ENCODE assay signal across 25 mouse cellular contexts in genomic region chr15:99729056-99729783, GRCm38 (mm10). TPM values are rescaled to one million over a fixed set of nuclear protein-coding genes. Genes with fewer than 3 reads are reported as not detected.
DNase-seq lines count a peak whose midpoint lies in the region; ATAC-seq and TF ChIP-seq lines count a peak whose summit lies in the region.
"Had no signal": no experiment of that assay in that cellular context is flagged by ENCODE, and none has a peak within 500 bp of the region (broad histone marks: within the 10 kb centered on the region; RNA-seq: fewer than 3 reads in every experiment).

No protein-coding gene starts in this region.

- peak; percentile 25; the same call in 1 of the 2 replicates for TF ChIP-seq CTCF in hindbrain, postnatal 0 days (IDR thresholded peaks at IDR 0.05; ENCODE audit: low read depth)

- no peak for ATAC-seq in hindbrain, postnatal 0 days
- no peak for ATAC-seq in hindbrain, embryonic 13.5 days (ENCODE audit: low FRiP score)
- ATAC-seq in midbrain, embryonic 11.5 days (ENCODE audit: low FRiP score), result no peak
- no peak for ATAC-seq in midbrain, embryonic 16.5 days
- ATAC-seq in forebrain, embryonic 16.5 days, result no peak

- peaks cover 9% of the 10 kb centered on the region for H3K4me1 ChIP-seq in hindbrain, postnatal 0 days (ENCODE audit: insufficient read depth, low read length)
- H3K4me1 ChIP-seq in hindbrain, embryonic 13.5 days (replicated peaks), result peaks cover 21% of the 10 kb centered on the region
- peaks cover 13% of the 10 kb centered on the region for H3K4me1 ChIP-seq in midbrain, embryonic 11.5 days (ENCODE audit: control insufficient read depth, insufficient read depth, low read length)
- peaks cover 15% of the 10 kb centered on the region for H3K4me1 ChIP-seq in midbrain, embryonic 16.5 days (ENCODE audit: control insufficient read depth, insufficient read depth, low read length)
- H3K4me1 ChIP-seq in forebrain, embryonic 16.5 days (replicated peaks; ENCODE audit: control insufficient read depth, insufficient read depth, low read length), result peaks cover 19% of the 10 kb centered on the region

- H3K9ac ChIP-seq in hindbrain, postnatal 0 days (replicated peaks; ENCODE audit: low read length), result no peak overlapping the region
- H3K9ac ChIP-seq in hindbrain, embryonic 13.5 days, result no peak overlapping the region
- no peak overlapping the region for H3K9ac ChIP-seq in midbrain, embryonic 11.5 days (ENCODE audit: low read length)
- H3K9ac ChIP-seq in midbrain, embryonic 16.5 days (ENCODE audit: low read depth, low read length), result no peak overlapping the region
- H3K9ac ChIP-seq in forebrain, embryonic 16.5 days (replicated peaks; ENCODE audit: low read depth, low read length), result no peak overlapping the region
- H3K9ac ChIP-seq: heart, embryonic 15.5 days; hindbrain, embryonic 12.5 days; neural tube, embryonic 15.5 days had no signal

- H3K27ac ChIP-seq in hindbrain, postnatal 0 days, result no peak overlapping the region
- H3K27ac ChIP-seq in hindbrain, embryonic 13.5 days, result no peak overlapping the region
- H3K27ac ChIP-seq in midbrain, embryonic 11.5 days (ENCODE audit: low read depth, low read length), result no peak overlapping the region
- H3K27ac ChIP-seq in midbrain, embryonic 16.5 days (ENCODE audit: low read length), result no peak overlapping the region
- no peak overlapping the region for H3K27ac ChIP-seq in forebrain, embryonic 16.5 days (ENCODE audit: low read length)
- H3K27ac ChIP-seq: heart, embryonic 15.5 days; hindbrain, embryonic 12.5 days; neural tube, embryonic 15.5 days had no signal

- H3K27me3 ChIP-seq in hindbrain, postnatal 0 days (ENCODE audit: insufficient read depth, low read length), result no peaks in the 10 kb centered on the region
- no peaks in the 10 kb centered on the region for H3K27me3 ChIP-seq in hindbrain, embryonic 13.5 days
- no peaks in the 10 kb centered on the region for H3K27me3 ChIP-seq in midbrain, embryonic 11.5 days (ENCODE audit: control insufficient read depth, insufficient read depth, low read length)
- no peaks in the 10 kb centered on the region for H3K27me3 ChIP-seq in midbrain, embryonic 16.5 days (ENCODE audit: control insufficient read depth, insufficient read depth, low read depth, low read length)
- H3K27me3 ChIP-seq in forebrain, embryonic 16.5 days (replicated peaks; ENCODE audit: control insufficient read depth, insufficient read depth, low read length), result no peaks in the 10 kb centered on the region
- H3K27me3 ChIP-seq: heart, embryonic 15.5 days; hindbrain, embryonic 12.5 days; megakaryocyte, embryonic 14.5 days; neural tube, embryonic 15.5 days had no signal

- no peaks in the 10 kb centered on the region for H3K9me3 ChIP-seq in hindbrain, postnatal 0 days (ENCODE audit: low read length)
- H3K9me3 ChIP-seq in hindbrain, embryonic 13.5 days, result no peaks in the 10 kb centered on the region
- no peaks in the 10 kb centered on the region; the same call in 1 of the 2 replicates for H3K9me3 ChIP-seq in midbrain, embryonic 11.5 days (ENCODE audit: control insufficient read depth, low read length)
- H3K9me3 ChIP-seq in midbrain, embryonic 16.5 days (replicated peaks; ENCODE audit: control insufficient read depth, low read length, poor library complexity, severe bottlenecking), result no peaks in the 10 kb centered on the region
- H3K9me3 ChIP-seq in forebrain, embryonic 16.5 days (ENCODE audit: control insufficient read depth, low read length), result 0 out of 2 replicates have a peak, but pooled peaks cover 3% of the 10 kb centered on the region
- H3K9me3 ChIP-seq: megakaryocyte, embryonic 14.5 days; neural tube, embryonic 15.5 days had no signal

- DNase-seq in hindbrain, postnatal 0 days (ENCODE audit: low spot score), result no peak
- DNase-seq in midbrain, embryonic 11.5 days (ENCODE audit: low spot score, missing footprints), result peak; percentile 53
- peak; percentile 59 for DNase-seq in ES-CJ7 (ENCODE audit: low read depth, low spot score)
- peak; percentile 56 for DNase-seq in naive thymus-derived CD4-positive, alpha-beta T cell, adult 2 months (ENCODE audit: low read depth)
- no peak for DNase-seq in gastrocnemius, postnatal 14 days
- DNase-seq: cerebellum, adult 11-12 months; heart, adult 11 months; kidney, adult 18-20 months; layer of hippocampus, postnatal 36 days; retina, postnatal 1 day; spleen, adult 18-20 months had no signal

- no peak overlapping the region for H3K4me3 ChIP-seq in hindbrain, postnatal 0 days (ENCODE audit: low read length)
- no peak overlapping the region for H3K4me3 ChIP-seq in hindbrain, embryonic 13.5 days
- no peak overlapping the region for H3K4me3 ChIP-seq in midbrain, embryonic 11.5 days (ENCODE audit: low read depth, low read length)
- no peak overlapping the region for H3K4me3 ChIP-seq in midbrain, embryonic 16.5 days (ENCODE audit: low read depth, low read length)
- no peak overlapping the region for H3K4me3 ChIP-seq in forebrain, embryonic 16.5 days (replicated peaks; ENCODE audit: low read length)
- H3K4me3 ChIP-seq: heart, embryonic 15.5 days; hindbrain, embryonic 12.5 days; megakaryocyte, embryonic 14.5 days; neural tube, embryonic 15.5 days had no signal

- WGBS in hindbrain, postnatal 0 days, result 95% methylated on average over 3 of the region's 4 CpGs
- 97% methylated on average over 4 of the region's 4 CpGs for WGBS in hindbrain, embryonic 13.5 days
- WGBS in midbrain, embryonic 11.5 days, result 93% methylated on average over 3 of the region's 4 CpGs
- 96% methylated on average over 3 of the region's 4 CpGs for WGBS in midbrain, embryonic 16.5 days
- WGBS in forebrain, embryonic 16.5 days, result 96% methylated on average over 3 of the region's 4 CpGs

- 0 out of 2 replicates have a peak, but pooled peaks cover 7% of the 10 kb centered on the region for H3K36me3 ChIP-seq in hindbrain, postnatal 0 days (ENCODE audit: insufficient read depth, low read length)
- peaks cover 48% of the 10 kb centered on the region for H3K36me3 ChIP-seq in hindbrain, embryonic 13.5 days
- peaks cover 14% of the 10 kb centered on the region for H3K36me3 ChIP-seq in midbrain, embryonic 11.5 days (ENCODE audit: control insufficient read depth, insufficient read depth, low read length)
- peaks cover 12% of the 10 kb centered on the region; the same call in 1 of the 2 replicates for H3K36me3 ChIP-seq in midbrain, embryonic 16.5 days (ENCODE audit: control insufficient read depth, insufficient read depth, low read length)
- H3K36me3 ChIP-seq in forebrain, embryonic 16.5 days (ENCODE audit: control insufficient read depth, insufficient read depth), result peaks cover 13% of the 10 kb centered on the region

- intact Hi-C loops in gastrocnemius, postnatal 14 days (cut with DNase I; ENCODE audit: low total_unique reads), result loop anchor here (5.0 to 10.0 kb wide), 2 partner anchors 48 to 176 kb away; no protein-coding TSS in a partner anchor

- H3K4me2 ChIP-seq in hindbrain, postnatal 0 days (ENCODE audit: low read depth, low read length), result no peak overlapping the region
- no peak overlapping the region for H3K4me2 ChIP-seq in hindbrain, embryonic 13.5 days
- H3K4me2 ChIP-seq in midbrain, embryonic 11.5 days, result no peak overlapping the region
- no peak overlapping the region for H3K4me2 ChIP-seq in midbrain, embryonic 16.5 days (ENCODE audit: low read length)
- H3K4me2 ChIP-seq in forebrain, embryonic 16.5 days (ENCODE audit: low read length), result no peak overlapping the region
- H3K4me2 ChIP-seq: heart, embryonic 15.5 days; hindbrain, embryonic 12.5 days; neural tube, embryonic 15.5 days had no signal

RNA-seq across cellular contexts. Expression of gene Cox14, which starts 3.8 kb away (rescaled TPM):
- 61.2 and 101 TPM in 2 replicates for total RNA-seq in hindbrain, postnatal 0 days (2014; rRNA removed)
- 201 and 202 TPM in 2 replicates for polyA plus RNA-seq in hindbrain, postnatal 0 days (2015; fragmentation: Nextera tagmentation; extraction: Ambion mirVana)
- 160 and 174 TPM in 2 replicates for polyA plus RNA-seq in hindbrain, embryonic 13.5 days (2015; fragmentation: Nextera tagmentation; extraction: Ambion mirVana)
- 135 and 140 TPM in 2 replicates for polyA plus RNA-seq in midbrain, embryonic 11.5 days (2014; fragmentation: Nextera tagmentation; extraction: Ambion mirVana)
- 142 and 164 TPM in 2 replicates for polyA plus RNA-seq in midbrain, embryonic 16.5 days (2015; fragmentation: Nextera tagmentation; extraction: Ambion mirVana)
- polyA plus RNA-seq in forebrain, embryonic 16.5 days (2015; fragmentation: Nextera tagmentation; extraction: Ambion mirVana), result 151 and 164 TPM in 2 replicates
- 100 to 1,000 TPM; 182 TPM for total RNA-seq in gastrocnemius, postnatal 14 days (2021)

RNA-seq across cellular contexts. Expression of gene Gpd1, which starts 11.9 kb away (rescaled TPM):
- 2.8 and 3.7 TPM in 2 replicates for total RNA-seq in hindbrain, postnatal 0 days (2014; rRNA removed)
- polyA plus RNA-seq in hindbrain, postnatal 0 days (2015; fragmentation: Nextera tagmentation; extraction: Ambion mirVana), result 2.5 TPM in 2 replicates
- 1.6 and 2.1 TPM in 2 replicates for polyA plus RNA-seq in hindbrain, embryonic 13.5 days (2015; fragmentation: Nextera tagmentation; extraction: Ambion mirVana)
- 0.14 and 0.18 TPM in 2 replicates for polyA plus RNA-seq in midbrain, embryonic 11.5 days (2014; fragmentation: Nextera tagmentation; extraction: Ambion mirVana)
- 1.4 and 1.7 TPM in 2 replicates for polyA plus RNA-seq in midbrain, embryonic 16.5 days (2015; fragmentation: Nextera tagmentation; extraction: Ambion mirVana)
- polyA plus RNA-seq in forebrain, embryonic 16.5 days (2015; fragmentation: Nextera tagmentation; extraction: Ambion mirVana), result 2.4 and 2.9 TPM in 2 replicates
- 100 to 1,000 TPM; 487 to 557 TPM for total RNA-seq in gastrocnemius, postnatal 14 days (2021)

RNA-seq across cellular contexts. Expression of gene Gm17349, which starts 23.9 kb away (rescaled TPM):
- not detected in 2 replicates for total RNA-seq in hindbrain, postnatal 0 days (2014; rRNA removed)
- polyA plus RNA-seq in hindbrain, postnatal 0 days (2015; fragmentation: Nextera tagmentation; extraction: Ambion mirVana), result not detected in 2 replicates
- polyA plus RNA-seq in hindbrain, embryonic 13.5 days (2015; fragmentation: Nextera tagmentation; extraction: Ambion mirVana), result not detected in 2 replicates
- polyA plus RNA-seq in midbrain, embryonic 11.5 days (2014; fragmentation: Nextera tagmentation; extraction: Ambion mirVana), result not detected in 2 replicates
- polyA plus RNA-seq in midbrain, embryonic 16.5 days (2015; fragmentation: Nextera tagmentation; extraction: Ambion mirVana), result not detected in 2 replicates
- not detected in 2 replicates for polyA plus RNA-seq in forebrain, embryonic 16.5 days (2015; fragmentation: Nextera tagmentation; extraction: Ambion mirVana)
- 1 to 10 TPM; 1.7 to 1.9 TPM for total RNA-seq in gastrocnemius, postnatal 14 days (2021)
- total RNA-seq: common myeloid progenitor, adult 5-6 weeks had no signal
- polyA plus RNA-seq: C2C12; embryonic facial prominence, embryonic 14.5 days; forebrain, embryonic 11.5 days; heart, embryonic 15.5 days; hindbrain, embryonic 12.5 days; large intestine, adult 2 months; lung, embryonic 16.5 days; neural tube, embryonic 15.5 days; stomach, embryonic 16.5 days had no signal

RNA-seq across cellular contexts. Expression of gene Smarcd1, which starts 27.3 kb away (rescaled TPM):
- total RNA-seq in hindbrain, postnatal 0 days (2014; rRNA removed), result 74.0 and 89.4 TPM in 2 replicates
- polyA plus RNA-seq in hindbrain, postnatal 0 days (2015; fragmentation: Nextera tagmentation; extraction: Ambion mirVana), result 78.1 and 91.2 TPM in 2 replicates
- polyA plus RNA-seq in hindbrain, embryonic 13.5 days (2015; fragmentation: Nextera tagmentation; extraction: Ambion mirVana), result 134 and 145 TPM in 2 replicates
- 111 and 113 TPM in 2 replicates for polyA plus RNA-seq in midbrain, embryonic 11.5 days (2014; fragmentation: Nextera tagmentation; extraction: Ambion mirVana)
- polyA plus RNA-seq in midbrain, embryonic 16.5 days (2015; fragmentation: Nextera tagmentation; extraction: Ambion mirVana), result 86.0 and 110 TPM in 2 replicates
- polyA plus RNA-seq in forebrain, embryonic 16.5 days (2015; fragmentation: Nextera tagmentation; extraction: Ambion mirVana), result 111 and 116 TPM in 2 replicates
- total RNA-seq in gastrocnemius, postnatal 14 days (2021), result 10 to 100 TPM in 1 of 2 experiments, 1 to 10 TPM in 1; 9.4 to 11.5 TPM

RNA-seq across cellular contexts. Expression of gene Cers5, which starts 43.5 kb away (rescaled TPM):
- 92.8 and 105 TPM in 2 replicates for total RNA-seq in hindbrain, postnatal 0 days (2014; rRNA removed)
- polyA plus RNA-seq in hindbrain, postnatal 0 days (2015; fragmentation: Nextera tagmentation; extraction: Ambion mirVana), result 73.0 and 73.9 TPM in 2 replicates
- 73.6 and 74.3 TPM in 2 replicates for polyA plus RNA-seq in hindbrain, embryonic 13.5 days (2015; fragmentation: Nextera tagmentation; extraction: Ambion mirVana)
- polyA plus RNA-seq in midbrain, embryonic 11.5 days (2014; fragmentation: Nextera tagmentation; extraction: Ambion mirVana), result 57.8 and 59.6 TPM in 2 replicates
- 79.7 and 83.8 TPM in 2 replicates for polyA plus RNA-seq in midbrain, embryonic 16.5 days (2015; fragmentation: Nextera tagmentation; extraction: Ambion mirVana)
- polyA plus RNA-seq in forebrain, embryonic 16.5 days (2015; fragmentation: Nextera tagmentation; extraction: Ambion mirVana), result 74.7 and 77.9 TPM in 2 replicates
- total RNA-seq in gastrocnemius, postnatal 14 days (2021), result 10 to 100 TPM; 10.4 to 10.6 TPM

Comparison
In these comparisons a context has a peak if more than half of its experiments do, and no peak if none do; other contexts are left out.
1. DNase-seq: peak in midbrain, embryonic 11.5 days (single experiment), ES-CJ7 (single experiment) and naive thymus-derived CD4-positive, alpha-beta T cell, adult 2 months (single experiment); none in hindbrain, postnatal 0 days (single experiment) and gastrocnemius, postnatal 14 days (single experiment).